Mouse (Mus musculus) urinary bladder, postnatal 36 days (tissue): ENCODE measurements at regions not wholly inside any gene's neighbourhood (a gene's known extent, or its start where the extent isn't known, plus 50 kb on each side); places are given as distances from the start of the nearest gene placed in this dataset.

Experiments
- DNase-seq, 2 experiments: peaks; one replicate each; pipeline ENCODE4 v3.0.0; 2022; ENCODE audit warnings: low spot score in 2 of 2, mixed read lengths in 1 of 2

GRCm38 (mm10) chr4:93225105-93225504 is 110.2 kb downstream of the Tusc1 start:
- peak; percentile 37 to 46 for DNase-seq

DNA sequence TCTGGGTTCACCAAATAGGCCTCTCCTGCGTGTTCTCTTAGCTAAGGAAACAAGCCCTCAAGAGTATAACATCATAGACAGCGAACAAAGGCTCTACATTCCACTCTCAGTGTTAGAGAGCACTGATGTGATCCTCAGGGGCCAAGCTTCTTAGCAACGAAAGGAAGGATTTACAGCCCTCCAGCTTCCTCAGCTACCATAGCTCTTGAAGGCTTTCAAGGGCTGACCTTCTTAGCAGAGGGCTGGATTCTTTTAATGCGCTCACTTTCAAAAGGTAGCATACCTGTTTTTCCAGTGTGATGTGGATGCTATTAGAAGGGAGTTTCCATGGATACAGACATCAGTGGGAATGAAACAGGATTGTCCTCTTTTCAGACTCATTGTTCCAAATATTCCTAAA is 114.6 kb downstream of the Tusc1 start:
- no peak for DNase-seq

- DNase-seq = no peak
These were observed 126.9 kb downstream of the Tusc1 start for GRCm38 (mm10) chr4:93208399-93208798.

- DNase-seq = no peak
These were observed 135.5 kb downstream of the Tusc1 start for GRCm38 (mm10) chr4:93199811-93200210.

GRCm38 (mm10) chr4:93184332-93184731 is 151.0 kb downstream of the Tusc1 start:
- no peak for DNase-seq
